Mouse (Mus musculus) c-Kit-positive CD71-negative TER-119-negative erythroid progenitor cells, embryonic 14.5 days (primary cell): ENCODE measurements at regions not wholly inside any gene's neighbourhood (a gene's known extent, or its start where the extent isn't known, plus 50 kb on each side); places are given as distances from the start of the nearest gene placed in this dataset.

Experiments used
- DNase-seq: peaks from one replicate; pipeline ENCODE4 v3.0.0-alpha.2; 2013; ENCODE audit warnings: low read depth

DNA sequence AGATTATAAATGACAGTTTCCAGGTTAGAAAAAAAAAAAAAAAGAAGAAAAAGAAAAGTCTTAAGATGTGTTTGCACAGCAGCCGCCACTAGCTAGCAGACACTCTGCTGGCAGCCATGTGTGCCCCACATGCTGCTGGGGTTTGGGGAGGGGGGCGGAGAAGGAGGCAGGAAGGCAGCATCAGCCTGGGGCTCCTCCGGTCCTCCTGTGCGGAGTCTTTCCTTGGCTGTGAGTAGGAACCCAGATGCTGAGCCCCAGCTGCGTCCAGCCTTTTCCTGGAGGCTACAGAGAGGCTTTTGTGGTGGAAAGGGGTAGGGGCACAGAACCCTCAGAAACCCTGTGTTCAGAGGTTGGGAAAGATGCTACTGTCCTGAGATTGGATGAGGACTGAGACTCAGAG is 169.0 kb downstream of the Gadd45g start:
- no peak for DNase-seq

GRCm38 (mm10) chr13:52017598-52018190 is 171.2 kb downstream of the Gadd45g start:
- DNase-seq = no peak

GRCm38 (mm10) chr13:52019647-52020046 is 173.2 kb downstream of the Gadd45g start:
- no peak for DNase-seq

- DNase-seq = no peak
These were observed 174.7 kb downstream of the Gadd45g start for GRCm38 (mm10) chr13:52021150-52021549.

GRCm38 (mm10) chr13:52021828-52022227 is 175.3 kb downstream of the Gadd45g start:
- DNase-seq = no peak

DNA sequence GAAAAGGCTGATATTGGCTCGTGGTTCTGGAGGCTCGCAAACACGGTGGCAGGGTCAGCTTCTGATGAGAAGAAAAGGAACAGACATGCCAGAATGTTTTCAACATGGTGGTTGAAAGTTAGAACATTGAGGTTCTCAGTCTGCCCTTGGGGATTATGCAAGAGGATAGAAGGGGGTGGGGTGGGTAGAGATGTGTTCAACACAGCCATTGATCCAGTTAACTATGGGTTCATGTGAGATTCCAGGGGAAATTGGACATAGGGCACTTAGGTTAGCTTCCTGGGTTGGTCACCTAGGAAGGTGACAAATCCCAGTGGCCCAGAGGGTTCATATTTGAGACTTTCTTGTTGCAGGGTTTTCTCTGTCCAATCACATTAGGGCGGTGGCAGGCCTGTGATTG is 176.1 kb downstream of the Gadd45g start:
- no peak for DNase-seq

DNA sequence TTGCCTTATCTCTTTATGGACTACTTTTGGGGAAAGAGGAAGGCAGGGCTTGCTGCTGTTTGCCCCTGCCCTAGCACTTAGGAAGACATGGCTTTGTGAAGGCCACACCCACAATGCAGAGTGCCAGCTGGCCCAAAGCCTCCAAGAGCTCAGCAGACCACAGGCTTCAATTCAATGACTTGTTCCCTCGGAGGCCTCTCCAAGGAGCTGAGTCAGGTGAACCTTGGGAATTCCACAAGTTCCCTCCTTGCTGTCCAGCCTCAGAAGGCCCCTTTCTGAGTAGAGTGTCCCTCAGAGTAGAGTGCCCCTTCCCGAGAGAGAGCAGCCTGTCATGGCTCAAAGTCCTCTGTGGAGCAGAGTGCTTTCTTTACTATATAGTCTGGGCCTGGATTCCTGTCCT is 177.9 kb downstream of the Gadd45g start:
- no peak for DNase-seq

GRCm38 (mm10) chr13:52024832-52025481 is 178.5 kb downstream of the Gadd45g start:
- DNase-seq = no peak

DNA sequence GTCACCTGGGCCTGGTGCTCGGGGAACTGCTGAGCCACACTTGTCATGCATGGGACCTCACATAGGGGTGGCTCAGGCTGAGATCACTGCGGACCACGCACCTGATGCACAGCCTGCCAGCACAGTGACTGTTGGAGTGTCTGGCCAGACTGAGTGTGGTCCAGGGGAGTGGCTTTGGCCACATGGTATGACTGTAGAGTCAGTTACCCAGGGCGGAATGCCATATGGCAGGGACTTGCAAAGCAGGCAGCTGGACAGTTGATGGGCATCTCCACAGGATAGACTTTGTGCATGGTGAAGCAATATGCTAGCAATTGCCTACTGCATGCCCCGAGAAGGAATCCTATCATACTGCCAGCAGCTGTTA is 179.0 kb downstream of the Gadd45g start:
- DNase-seq = no peak

GRCm38 (mm10) chr13:52026291-52026690 is 179.8 kb downstream of the Gadd45g start:
- DNase-seq = no peak

DNA sequence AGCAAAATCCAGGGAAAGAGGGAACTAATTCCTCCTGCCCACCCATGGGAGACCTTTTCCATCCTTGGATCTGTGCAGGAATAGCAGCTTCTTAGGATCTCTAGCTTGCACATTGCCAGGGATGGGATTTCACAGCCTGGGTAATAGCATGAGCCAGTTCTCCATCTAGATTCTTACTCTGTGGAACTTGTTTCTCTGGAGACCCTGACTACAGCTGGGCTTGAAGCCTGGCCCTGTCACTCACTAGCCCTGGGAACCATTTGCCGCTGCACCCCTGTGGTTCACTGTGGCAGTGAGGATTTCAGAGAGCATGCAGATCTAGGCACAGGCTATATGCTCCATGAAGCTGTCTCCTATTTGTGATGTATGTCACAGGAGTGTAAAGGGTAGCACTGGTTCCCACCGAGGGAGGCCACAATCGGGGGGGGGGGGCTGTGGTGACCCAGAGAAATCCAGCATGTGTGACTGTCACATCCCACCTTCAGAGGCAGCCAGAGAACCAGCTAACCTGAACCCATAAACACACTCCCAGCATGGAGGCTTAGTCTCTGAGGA is 183.5 kb downstream of the Gadd45g start:
- DNase-seq = no peak

GRCm38 (mm10) chr13:52031465-52031864 is 185.0 kb downstream of the Gadd45g start:
- DNase-seq = no peak

- no peak for DNase-seq
These were observed 189.3 kb downstream of the Gadd45g start for GRCm38 (mm10) chr13:52035731-52036130.

DNA sequence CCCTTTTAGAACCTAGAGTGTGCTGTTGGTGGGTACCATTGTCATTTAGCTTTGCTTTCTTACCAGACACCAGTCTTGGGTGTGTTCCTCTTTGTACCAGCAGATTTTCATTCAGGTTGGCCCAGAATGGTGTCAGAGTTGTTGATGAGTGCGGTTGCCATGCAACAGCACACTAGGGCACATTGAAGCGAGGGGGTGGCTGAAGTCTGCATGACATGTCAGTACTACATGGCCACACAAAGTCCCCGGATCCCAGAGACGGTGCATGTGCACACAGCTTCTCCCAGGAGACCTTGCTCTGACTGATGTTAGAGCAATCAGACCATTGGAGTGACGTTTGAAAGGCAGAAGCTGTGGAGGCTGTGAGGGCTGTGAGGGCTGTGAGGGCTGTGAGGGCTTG is 189.9 kb downstream of the Gadd45g start:
- no peak for DNase-seq

DNA sequence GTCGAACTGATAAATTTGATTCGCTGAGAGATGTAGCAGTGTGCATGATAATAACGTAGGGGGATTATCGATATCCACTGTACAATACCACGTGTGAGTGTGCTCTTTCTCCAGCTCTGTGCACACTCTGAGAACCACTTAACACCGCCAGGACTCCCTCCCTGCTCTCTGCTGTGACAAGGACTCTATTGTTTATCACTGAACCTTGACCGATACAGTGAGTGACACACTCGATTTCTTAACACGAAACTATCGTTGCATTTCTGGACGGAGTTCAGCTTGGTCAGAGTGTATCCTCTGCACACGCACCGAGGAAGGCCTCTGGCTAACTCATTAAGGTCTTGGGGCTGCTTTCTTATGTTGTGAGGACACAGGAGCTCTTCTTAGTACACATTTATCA is 190.7 kb downstream of the Gadd45g start:
- DNase-seq = no peak

DNA sequence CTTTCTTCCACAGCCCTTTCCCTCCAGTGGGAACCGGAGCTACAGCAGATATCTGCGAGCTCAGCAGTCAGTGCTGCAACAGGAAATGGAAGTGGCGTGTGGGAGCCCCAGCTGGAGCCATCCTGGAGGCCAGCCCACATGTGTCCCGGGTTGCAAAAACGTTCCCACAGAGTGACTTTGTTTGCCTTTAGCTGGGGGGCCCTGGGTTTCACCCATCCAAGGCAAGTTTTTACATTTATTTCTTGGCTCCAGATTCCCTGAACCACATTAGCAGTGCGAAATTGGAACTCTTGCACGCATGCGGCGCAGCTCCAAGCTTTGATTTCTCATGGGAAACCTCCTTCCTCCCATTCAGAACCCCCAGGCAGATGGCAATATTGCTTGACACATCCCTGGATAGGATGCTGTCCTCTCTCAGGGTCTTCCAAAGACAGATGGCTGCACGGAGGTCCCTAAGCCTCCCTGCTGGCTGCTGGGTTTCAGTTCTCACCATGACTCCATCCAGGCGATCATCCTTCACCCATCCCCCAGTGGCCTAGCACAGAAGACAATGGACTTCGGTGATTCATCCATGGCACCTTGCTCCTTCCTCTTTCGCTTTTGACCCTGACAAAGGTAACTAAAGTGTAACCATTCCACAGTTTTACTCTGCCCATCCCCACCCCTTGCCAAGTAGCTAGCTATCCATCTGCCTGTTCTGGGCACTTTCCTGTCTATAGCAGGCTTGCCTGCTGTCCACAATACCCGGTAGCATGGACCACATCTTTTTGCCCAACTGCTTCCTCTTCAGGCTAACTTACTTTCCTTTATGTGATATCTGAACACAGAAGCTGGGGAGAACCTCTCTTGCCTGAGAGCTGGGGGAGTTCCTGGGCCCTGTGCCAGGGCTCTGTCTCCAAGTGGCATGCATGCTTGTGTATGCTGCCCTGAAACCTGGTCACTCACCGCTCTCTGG is 195.3 kb downstream of the Gadd45g start:
- DNase-seq = no peak

- no peak for DNase-seq
These were observed 196.4 kb downstream of the Gadd45g start for GRCm38 (mm10) chr13:52042867-52043266.

GRCm38 (mm10) chr13:52043916-52044315 is 197.4 kb downstream of the Gadd45g start:
- DNase-seq = no peak

DNA sequence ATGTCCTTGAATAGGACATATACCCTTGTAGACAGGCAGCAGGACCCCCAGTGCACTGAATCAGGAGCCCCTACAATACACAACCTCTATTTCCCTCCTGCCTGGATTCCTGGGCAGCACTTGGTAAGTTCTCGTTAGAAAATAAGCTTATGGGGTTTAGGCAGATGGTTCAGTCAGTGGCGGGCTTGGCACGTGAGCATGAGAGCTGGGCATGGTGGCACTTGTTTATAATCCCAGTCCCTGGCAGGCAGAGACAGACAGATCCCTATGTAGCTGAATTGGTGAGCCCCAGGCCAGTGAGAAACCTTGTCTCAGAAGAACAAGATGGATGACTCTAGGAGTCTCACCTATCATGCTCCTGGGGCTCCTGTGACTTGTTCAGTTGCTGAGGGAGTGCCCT is 198.9 kb downstream of the Gadd45g start:
- no peak for DNase-seq

- DNase-seq = no peak
These were observed 199.5 kb downstream of the Gadd45g start for GRCm38 (mm10) chr13:52046020-52046419.

DNA sequence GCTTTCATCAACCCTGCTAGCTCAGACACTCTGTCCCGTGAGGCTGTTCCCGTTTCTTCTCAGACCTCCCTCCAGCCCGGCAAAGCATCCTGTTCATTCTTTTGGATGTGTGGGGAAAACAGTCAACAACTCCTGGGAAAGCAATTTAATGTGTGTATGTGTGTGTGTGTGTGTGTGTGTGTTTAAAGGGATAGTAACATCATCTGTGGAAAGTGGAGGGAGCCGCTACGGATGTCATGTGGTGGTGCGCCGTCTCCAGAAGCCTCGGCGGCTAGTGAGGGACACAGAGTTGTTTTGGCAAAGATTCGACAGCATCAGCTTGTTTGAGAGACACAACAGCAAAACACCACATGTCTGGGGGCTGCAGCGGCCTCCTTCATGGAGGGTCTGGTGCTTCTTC is 200.2 kb downstream of the Gadd45g start:
- no peak for DNase-seq

GRCm38 (mm10) chr13:52047937-52048336 is 201.5 kb downstream of the Gadd45g start:
- no peak for DNase-seq

DNA sequence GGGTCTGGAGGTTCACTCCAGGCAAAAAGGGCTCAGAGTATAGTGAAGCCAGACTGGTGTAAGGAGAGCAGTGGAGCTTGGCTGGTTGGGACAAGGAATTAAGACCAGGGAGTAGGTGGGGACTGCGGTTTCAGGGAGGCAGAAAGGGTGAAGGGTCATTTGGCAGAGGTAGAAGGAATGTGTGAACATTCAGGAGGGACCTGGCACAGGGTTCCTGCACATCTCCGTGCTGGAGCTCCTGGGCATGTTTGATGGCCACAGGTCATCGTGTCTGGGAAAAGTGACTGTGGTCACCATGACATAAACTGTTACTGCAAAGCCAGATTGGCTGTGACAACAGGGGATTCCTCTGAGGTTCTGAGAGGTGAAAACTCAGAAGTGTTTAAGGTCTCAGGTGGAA is 202.3 kb downstream of the Gadd45g start:
- DNase-seq = no peak
